Mouse (Mus musculus): ENCODE results near the gene Tnni2.

The Tnni2 gene

DNA sequence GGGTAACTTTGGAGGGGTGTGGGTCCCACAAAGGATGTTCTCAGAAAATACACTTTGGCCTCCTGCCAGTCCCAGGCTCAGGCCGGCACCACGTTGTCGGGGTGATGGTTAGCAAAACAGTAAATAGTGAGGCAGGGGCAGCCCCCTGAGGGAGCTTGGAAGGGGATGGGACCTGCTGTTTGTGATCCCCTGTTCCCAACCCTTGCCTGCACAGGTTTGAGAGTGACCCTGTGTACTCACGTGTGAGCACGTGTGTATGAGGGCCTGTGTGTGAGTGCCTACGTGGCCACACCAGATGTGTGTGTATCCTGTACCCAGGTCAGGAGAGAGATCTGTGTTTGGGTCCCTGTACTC is 40.6 kb downstream of the Tnni2 start:
- no peak for DNase-seq (ENCODE audit: low spot score in 2 of 2)

DNA sequence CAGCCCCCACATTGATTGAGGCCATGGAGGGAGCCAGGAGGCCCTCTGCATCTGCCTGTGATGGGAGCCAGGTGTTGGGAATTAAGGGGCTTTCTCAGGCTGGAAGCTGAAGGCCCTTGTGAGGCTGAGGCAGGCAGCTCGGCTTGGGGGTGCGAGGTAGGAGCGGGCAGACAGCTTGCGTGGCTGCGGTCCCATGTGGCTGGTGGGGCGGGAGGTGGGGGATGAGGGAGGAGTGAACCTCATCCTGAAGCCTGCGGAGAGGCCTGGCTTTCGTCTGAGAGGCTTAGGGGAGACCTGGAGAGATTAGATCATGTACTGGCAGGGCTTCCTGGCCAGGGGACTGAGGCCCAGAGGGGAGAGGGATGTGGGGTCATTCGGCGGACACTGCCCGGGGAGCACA is 41.5 kb downstream of the Tnni2 start:
- no peak for DNase-seq (ENCODE audit: low spot score in 2 of 2)

DNA sequence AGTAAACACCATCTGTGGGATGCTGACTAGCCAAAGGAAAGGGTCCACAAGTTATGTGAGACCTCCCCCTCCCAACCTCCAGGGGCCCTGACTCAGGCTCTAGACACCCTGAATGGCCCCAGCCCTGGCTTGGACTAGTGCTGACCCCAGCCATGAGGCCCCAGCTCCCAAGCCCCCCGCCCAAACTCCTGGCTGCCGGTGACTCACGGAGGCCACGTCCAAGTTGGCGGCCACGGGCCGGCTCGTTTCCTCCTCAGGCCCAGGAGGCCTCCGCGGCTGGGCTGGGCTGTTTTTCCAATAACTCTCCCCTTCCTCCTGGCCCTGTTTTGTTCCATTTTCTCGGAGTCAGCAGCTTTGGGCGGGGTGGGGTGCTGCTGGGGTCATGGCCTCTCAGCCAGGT is 43.2 kb downstream of the Tnni2 start:
- no peak for DNase-seq (ENCODE audit: low spot score in 2 of 2)

DNA sequence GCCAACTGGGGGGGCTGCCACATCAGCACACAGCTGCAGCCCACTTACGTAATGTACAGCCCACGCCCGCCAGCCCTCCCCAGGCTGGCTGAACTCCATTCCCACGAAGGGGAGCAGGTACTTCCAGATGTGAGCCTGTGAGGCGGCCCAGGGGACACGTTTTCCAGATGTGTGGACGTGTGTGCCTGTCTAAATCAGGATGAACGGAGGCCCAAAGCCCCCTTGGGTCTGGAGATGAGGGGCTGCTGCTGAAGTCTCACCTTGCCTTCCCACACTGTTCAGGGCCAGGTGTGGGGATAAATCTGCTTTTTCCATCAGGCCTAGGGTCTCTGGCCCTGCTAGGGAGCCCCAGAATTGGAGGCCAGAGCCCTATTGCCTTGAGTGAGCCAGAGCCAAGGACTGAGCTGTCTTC is 45.1 kb downstream of the Tnni2 start:
- no peak for DNase-seq (ENCODE audit: low spot score in 2 of 2)

DNA sequence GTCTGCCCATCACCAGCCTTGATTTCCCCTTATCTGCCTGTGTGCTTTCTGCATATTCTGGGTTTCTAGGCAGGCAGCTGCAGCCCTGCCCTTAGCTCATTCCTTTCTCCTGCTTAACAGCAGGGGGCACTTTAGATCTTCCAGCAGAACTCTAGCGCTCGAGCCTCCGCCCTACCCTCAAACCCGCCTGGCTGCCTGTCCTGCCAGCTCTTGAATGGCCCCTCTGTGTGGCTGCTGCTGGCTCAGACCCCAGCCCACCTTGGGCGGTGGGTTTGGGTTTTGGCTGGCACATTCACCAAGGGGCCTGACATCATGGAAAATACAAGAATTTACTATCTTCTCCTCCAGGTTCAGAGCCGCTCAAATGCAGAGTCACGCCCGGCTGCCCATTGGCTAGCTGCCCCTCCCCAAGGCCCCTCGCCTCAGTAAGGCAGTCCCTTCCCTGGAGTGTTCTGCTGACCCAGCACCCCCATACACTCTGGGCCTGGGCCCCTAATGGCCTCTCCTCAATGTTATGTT is 45.8 kb downstream of the Tnni2 start:
- DNase-seq (ENCODE audit: low spot score in 2 of 2), result peak in 1 of 2 experiments; percentile 32

DNA sequence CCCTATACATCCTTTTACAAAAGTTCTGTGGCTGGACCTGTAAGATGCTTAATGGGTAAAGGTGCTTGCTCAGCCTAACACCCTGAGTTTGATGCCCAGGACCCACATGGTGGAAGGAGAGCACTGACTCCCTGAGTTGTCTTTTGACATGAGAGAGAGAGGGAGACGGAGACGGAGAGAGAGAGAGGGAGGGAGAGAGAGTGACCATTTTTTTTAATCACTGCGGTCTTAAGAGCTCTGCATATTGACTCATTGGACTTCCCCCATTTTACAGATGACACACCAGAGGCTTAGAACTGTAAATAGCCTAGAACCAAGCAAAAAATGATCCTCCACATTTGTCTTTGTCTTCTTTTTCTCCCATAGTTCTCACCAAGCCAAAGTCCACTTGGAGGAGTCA is 46.4 kb downstream of the Tnni2 start:
- no peak for DNase-seq (ENCODE audit: low spot score in 2 of 2)

DNA sequence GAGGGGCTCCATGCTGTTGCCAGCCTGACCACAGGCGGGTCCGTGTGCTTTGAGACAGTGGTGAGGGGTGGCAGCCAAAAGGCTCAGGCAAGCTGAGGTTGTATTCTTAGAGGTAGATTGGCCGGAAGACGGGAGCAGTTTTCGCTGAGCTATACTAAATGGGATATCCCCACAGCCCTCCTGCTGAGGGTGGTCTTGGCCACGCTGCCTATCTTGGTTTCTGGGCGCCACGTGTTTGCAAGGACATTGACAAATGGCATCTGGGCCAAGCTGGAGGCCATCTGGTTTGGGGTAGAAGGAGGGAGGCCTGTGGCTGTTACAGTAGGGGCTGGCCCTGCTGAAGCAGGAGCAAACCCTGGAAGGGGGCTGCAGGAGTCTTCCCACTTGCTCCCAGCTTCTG is 51.9 kb downstream of the Tnni2 start:
- no peak for DNase-seq (ENCODE audit: low spot score in 2 of 2)
